Mouse (Mus musculus): Measurements from ENCODE around the gene Tmem255a. TPM values are rescaled to one million over a fixed set of nuclear protein-coding genes. Genes with fewer than 3 reads are reported as not detected.

The Tmem255a gene
- 2.4 and 2.7 TPM in 2 replicates for polyA plus RNA-seq (2015; fragmentation: Nextera tagmentation; extraction: Ambion mirVana)

GRCm38 (mm10) chrX:38251851-38252571 is at the start of gene Tmem255a:
Gene Tmem255a, minus strand, starts transcription at chrX:38252439.
- no peaks in the 10 kb centered on the region for H3K4me1 ChIP-seq (ENCODE audit: insufficient read depth)
- TF ChIP-seq CTCF (IDR thresholded peaks at IDR 0.05; ENCODE audit: low read depth) (no peak), EP300 (IDR thresholded peaks at IDR 0.05; ENCODE audit: low read depth) (no peak)
- WGBS (ENCODE audit: insufficient replicate concordance), result 25% methylated on average over 21 of the region's 27 CpGs
- no peaks in the 10 kb centered on the region for H3K36me3 ChIP-seq (replicated peaks; ENCODE audit: insufficient read depth, low read length)
- DNase-seq (peak; percentile 19), ATAC-seq (no peak)
- H3K4me3 ChIP-seq (ENCODE audit: low read depth, low read length), result peak within 1 kb of the TSS; percentile 35
- no peaks in the 10 kb centered on the region for H3K9me3 ChIP-seq (ENCODE audit: low read length)
- no peak within 1 kb of the TSS for H3K9ac ChIP-seq (replicated peaks)
- peak within 1 kb of the TSS; percentile 66 for H3K4me2 ChIP-seq (ENCODE audit: low read depth, low read length)
- H3K27ac ChIP-seq (ENCODE audit: low read depth), result no peak within 1 kb of the TSS
- H3K27me3 ChIP-seq (ENCODE audit: insufficient read depth, low read length), result peaks cover 12% of the 10 kb centered on the region; the same call in 1 of the 2 replicates

GRCm38 (mm10) chrX:38259610-38260009 is 7.4 kb upstream of the Tmem255a start:
- H3K27me3 ChIP-seq (ENCODE audit: insufficient read depth, low read length), result no peaks in the 10 kb centered on the region
- H3K9me3 ChIP-seq (ENCODE audit: low read length), result no peaks in the 10 kb centered on the region
- no peak overlapping the region for H3K4me2 ChIP-seq (ENCODE audit: low read depth, low read length)
- H3K4me1 ChIP-seq (ENCODE audit: insufficient read depth), result no peaks in the 10 kb centered on the region
- DNase-seq (no peak), ATAC-seq (no peak)
- no peak overlapping the region for H3K27ac ChIP-seq (ENCODE audit: low read depth)
- TF ChIP-seq CTCF (IDR thresholded peaks at IDR 0.05; ENCODE audit: low read depth), result 0 out of 2 replicates have a peak, but pooled peaks have one; percentile 9
- TF ChIP-seq EP300 (IDR thresholded peaks at IDR 0.05; ENCODE audit: low read depth), result no peak
- WGBS (ENCODE audit: insufficient replicate concordance), result 35% methylated on average over 2 of the region's 2 CpGs
- no peaks in the 10 kb centered on the region for H3K36me3 ChIP-seq (replicated peaks; ENCODE audit: insufficient read depth, low read length)
- H3K9ac ChIP-seq (replicated peaks), result no peak overlapping the region
- no peak overlapping the region for H3K4me3 ChIP-seq (ENCODE audit: low read depth, low read length)

GRCm38 (mm10) chrX:38250352-38250950 is 1.8 kb downstream of the Tmem255a start:
- H3K4me3 ChIP-seq (ENCODE audit: low read depth, low read length), result peak overlapping the region; percentile 35; the same call in 1 of the 2 replicates
- DNase-seq, result no peak

GRCm38 (mm10) chrX:38249640-38250351 is 2.4 kb downstream of the Tmem255a start:
- no peaks in the 10 kb centered on the region for H3K4me1 ChIP-seq (ENCODE audit: insufficient read depth)
- no peak overlapping the region for H3K9ac ChIP-seq (replicated peaks)
- peak; percentile 59 for DNase-seq
- no peak overlapping the region for H3K27ac ChIP-seq (ENCODE audit: low read depth)
- no peaks in the 10 kb centered on the region for H3K36me3 ChIP-seq (replicated peaks; ENCODE audit: insufficient read depth, low read length)
- H3K27me3 ChIP-seq (ENCODE audit: insufficient read depth, low read length), result peaks cover 12% of the 10 kb centered on the region; the same call in 1 of the 2 replicates
- TF ChIP-seq EP300 (IDR thresholded peaks at IDR 0.05; ENCODE audit: low read depth) (no peak), CTCF (IDR thresholded peaks at IDR 0.05; ENCODE audit: low read depth) (peak; percentile 66)
- no peak for ATAC-seq
- H3K9me3 ChIP-seq (ENCODE audit: low read length), result no peaks in the 10 kb centered on the region
- 0 out of 2 replicates have a peak overlapping the region, but pooled peaks have one; percentile 66 for H3K4me2 ChIP-seq (ENCODE audit: low read depth, low read length)
- WGBS (ENCODE audit: insufficient replicate concordance), result 17% methylated on average over 16 of the region's 16 CpGs
- no peak overlapping the region for H3K4me3 ChIP-seq (ENCODE audit: low read depth, low read length)

More at GRCm38 (mm10) chrX:38250352-38250950, 1.8 kb downstream of the Tmem255a start:
- H3K27ac ChIP-seq (ENCODE audit: low read depth), result no peak overlapping the region
- ATAC-seq, result no peak
- TF ChIP-seq EP300 (IDR thresholded peaks at IDR 0.05; ENCODE audit: low read depth), result no peak
- TF ChIP-seq CTCF (IDR thresholded peaks at IDR 0.05; ENCODE audit: low read depth), result no peak
- 13% methylated on average over 18 of the region's 18 CpGs for WGBS (ENCODE audit: insufficient replicate concordance)
- H3K9me3 ChIP-seq (ENCODE audit: low read length), result no peaks in the 10 kb centered on the region
- H3K4me1 ChIP-seq (ENCODE audit: insufficient read depth), result no peaks in the 10 kb centered on the region
- no peak overlapping the region for H3K9ac ChIP-seq (replicated peaks)
- peaks cover 12% of the 10 kb centered on the region; the same call in 1 of the 2 replicates for H3K27me3 ChIP-seq (ENCODE audit: insufficient read depth, low read length)
- H3K4me2 ChIP-seq (ENCODE audit: low read depth, low read length), result peak overlapping the region; percentile 66
- H3K36me3 ChIP-seq (replicated peaks; ENCODE audit: insufficient read depth, low read length), result no peaks in the 10 kb centered on the region

- Histone ChIP-seq H3K9ac (replicated peaks) (no peak overlapping the region), H3K9me3 (ENCODE audit: low read length) (no peaks in the 10 kb centered on the region), H3K27ac (ENCODE audit: low read depth) (no peak overlapping the region), H3K27me3 (ENCODE audit: insufficient read depth, low read length) (peaks cover 12% of the 10 kb centered on the region; the same call in 1 of the 2 replicates), H3K36me3 (replicated peaks; ENCODE audit: insufficient read depth, low read length) (no peaks in the 10 kb centered on the region), H3K4me2 (ENCODE audit: low read depth, low read length) (no peak overlapping the region), H3K4me3 (ENCODE audit: low read depth, low read length) (no peak overlapping the region), H3K4me1 (ENCODE audit: insufficient read depth) (no peaks in the 10 kb centered on the region)
- DNase-seq, result no peak
- 47% methylated on average over 5 of the region's 5 CpGs for WGBS (ENCODE audit: insufficient replicate concordance)
- no peak for ATAC-seq
- TF ChIP-seq CTCF (IDR thresholded peaks at IDR 0.05; ENCODE audit: low read depth) (no peak), EP300 (IDR thresholded peaks at IDR 0.05; ENCODE audit: low read depth) (no peak)
These were observed 4.6 kb downstream of the Tmem255a start for GRCm38 (mm10) chrX:38247601-38248000.

GRCm38 (mm10) chrX:38247108-38247507 is 5.1 kb downstream of the Tmem255a start:
- TF ChIP-seq EP300 (IDR thresholded peaks at IDR 0.05; ENCODE audit: low read depth) (no peak), CTCF (IDR thresholded peaks at IDR 0.05; ENCODE audit: low read depth) (no peak)
- DNase-seq (no peak), ATAC-seq (no peak)
- Histone ChIP-seq H3K4me2 (ENCODE audit: low read depth, low read length) (no peak overlapping the region), H3K27ac (ENCODE audit: low read depth) (no peak overlapping the region), H3K4me3 (ENCODE audit: low read depth, low read length) (no peak overlapping the region), H3K9ac (replicated peaks) (no peak overlapping the region), H3K36me3 (replicated peaks; ENCODE audit: insufficient read depth, low read length) (no peaks in the 10 kb centered on the region), H3K9me3 (ENCODE audit: low read length) (no peaks in the 10 kb centered on the region), H3K4me1 (ENCODE audit: insufficient read depth) (no peaks in the 10 kb centered on the region), H3K27me3 (ENCODE audit: insufficient read depth, low read length) (peaks cover 8% of the 10 kb centered on the region; the same call in 1 of the 2 replicates)
- WGBS (ENCODE audit: insufficient replicate concordance), result 41% methylated on average over 6 of the region's 6 CpGs

Measured in liver, postnatal 0 days (tissue).